Mouse (Mus musculus) olfactory bulb, adult 2 months (tissue): ENCODE results near the gene Cd300ld4.

ENCODE experiments used
- CTCF ChIP-seq: fragments of 200-500 bp; IDR thresholded peaks from 2 replicates; pipeline ENCODE4 v1.5.1; 2012; ENCODE audit warnings: low read depth, mild to moderate bottlenecking, low read length, moderate library complexity; ENCODE audit not compliant: insufficient read depth
- POLR2A ChIP-seq: fragments of 200-500 bp; IDR thresholded peaks from 2 replicates; pipeline ENCODE4 v1.6.1; 2012; ENCODE audit warnings: mild to moderate bottlenecking, low read depth, low read length, moderate library complexity; ENCODE audit not compliant: insufficient read depth

DNA sequence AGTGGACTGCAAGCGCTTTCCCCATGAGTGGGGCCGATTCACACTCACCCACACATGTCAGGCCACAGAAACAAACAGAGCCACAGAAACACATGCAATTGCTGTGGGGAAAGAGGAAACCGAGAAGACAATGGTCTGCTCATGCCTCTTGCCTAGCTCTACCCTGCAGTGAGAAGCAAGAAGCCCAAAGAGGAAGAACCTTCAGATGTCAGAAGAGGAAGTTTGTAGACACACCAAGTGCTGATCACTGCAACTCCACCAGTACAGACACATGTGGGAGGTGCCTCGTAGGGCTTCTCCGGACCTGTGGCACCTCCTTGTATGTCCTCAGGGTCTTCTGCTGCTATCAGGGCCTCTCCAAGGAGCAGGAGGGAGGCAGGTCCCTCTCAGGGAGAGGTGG lies 22.7 kb downstream of the Cd300ld4 start:
- TF ChIP-seq POLR2A (no peak), CTCF (no peak)
